Mouse (Mus musculus) gastrocnemius, postnatal 25 days (tissue): ENCODE data around the gene Tm4sf20. TPM values are rescaled to one million over a fixed set of nuclear protein-coding genes. Genes with fewer than 3 reads are reported as not detected.

Experiments
- DNase-seq: peaks from one replicate; pipeline ENCODE4 v3.0.0; 2022
- long read RNA-seq, 2 experiments: library from polyadenylated mRNA; stranded (forward); transcript quantifications; one replicate each; pipeline ENCODE4 v2.0.0; 2021
- total RNA-seq, 2 experiments: library from RNA; stranded (reverse); gene quantifications; 1 replicate in 1 of 2; 2 replicates in 1 of 2; pipeline ENCODE4 v1.2.3; 2021

The Tm4sf20 gene
- total RNA-seq = not detected
- long read RNA-seq, experiment 1 = 0 reads
- long read RNA-seq, experiment 2 = 0 reads

- no peak for DNase-seq
Observed at GRCm38 (mm10) chr1:82768269-82768668, at the start of gene Tm4sf20. TSS of gene Tm4sf20 (minus strand) at chr1:82768461.

- no peak for DNase-seq
Observed at GRCm38 (mm10) chr1:82815941-82816716, 47.9 kb upstream of the Tm4sf20 start.

- DNase-seq = no peak
Observed at GRCm38 (mm10) chr1:82811766-82812165, 43.5 kb upstream of the Tm4sf20 start.

GRCm38 (mm10) chr1:82808564-82808963 is 40.3 kb upstream of the Tm4sf20 start:
- DNase-seq = no peak

GRCm38 (mm10) chr1:82807206-82807605 is 38.9 kb upstream of the Tm4sf20 start:
- DNase-seq = no peak

GRCm38 (mm10) chr1:82806391-82806790 is 38.1 kb upstream of the Tm4sf20 start:
- peak; percentile 16 for DNase-seq

GRCm38 (mm10) chr1:82804059-82804458 is 35.8 kb upstream of the Tm4sf20 start:
- no peak for DNase-seq

GRCm38 (mm10) chr1:82803608-82804007 is 35.3 kb upstream of the Tm4sf20 start:
- no peak for DNase-seq

- no peak for DNase-seq
Observed at GRCm38 (mm10) chr1:82801105-82801783, 33.0 kb upstream of the Tm4sf20 start.

- no peak for DNase-seq
Observed at GRCm38 (mm10) chr1:82798922-82799321, 30.7 kb upstream of the Tm4sf20 start.

- no peak for DNase-seq
Observed at GRCm38 (mm10) chr1:82798304-82798703, 30.0 kb upstream of the Tm4sf20 start.

GRCm38 (mm10) chr1:82797088-82797487 is 28.8 kb upstream of the Tm4sf20 start:
- no peak for DNase-seq

GRCm38 (mm10) chr1:82795702-82796443 is 27.6 kb upstream of the Tm4sf20 start:
- DNase-seq = no peak

- no peak for DNase-seq
Observed at GRCm38 (mm10) chr1:82795211-82795610, 26.9 kb upstream of the Tm4sf20 start.

GRCm38 (mm10) chr1:82793986-82794385 is 25.7 kb upstream of the Tm4sf20 start:
- DNase-seq = no peak

- DNase-seq = no peak
Observed at GRCm38 (mm10) chr1:82793110-82793509, 24.8 kb upstream of the Tm4sf20 start.

- DNase-seq = no peak
Observed at GRCm38 (mm10) chr1:82792238-82792637, 24.0 kb upstream of the Tm4sf20 start.

- no peak for DNase-seq
Observed at GRCm38 (mm10) chr1:82791105-82791504, 22.8 kb upstream of the Tm4sf20 start.

GRCm38 (mm10) chr1:82788070-82788469 is 19.8 kb upstream of the Tm4sf20 start:
- no peak for DNase-seq

- DNase-seq = peak; percentile 47
Observed at GRCm38 (mm10) chr1:82787414-82787813, 19.2 kb upstream of the Tm4sf20 start.

- no peak for DNase-seq
Observed at GRCm38 (mm10) chr1:82785546-82785945, 17.3 kb upstream of the Tm4sf20 start.

GRCm38 (mm10) chr1:82783559-82783958 is 15.3 kb upstream of the Tm4sf20 start:
- no peak for DNase-seq
